Mouse (Mus musculus): Measurements from ENCODE around the gene Maml2.

Maml2 gene

GRCm38 (mm10) chr9:13311094-13311493, 13.3 kb downstream of the Maml2 start:
- DNase-seq: no peak

GRCm38 (mm10) chr9:13313923-13314322, 16.2 kb downstream of the Maml2 start:
- DNase-seq: no peak

DNA sequence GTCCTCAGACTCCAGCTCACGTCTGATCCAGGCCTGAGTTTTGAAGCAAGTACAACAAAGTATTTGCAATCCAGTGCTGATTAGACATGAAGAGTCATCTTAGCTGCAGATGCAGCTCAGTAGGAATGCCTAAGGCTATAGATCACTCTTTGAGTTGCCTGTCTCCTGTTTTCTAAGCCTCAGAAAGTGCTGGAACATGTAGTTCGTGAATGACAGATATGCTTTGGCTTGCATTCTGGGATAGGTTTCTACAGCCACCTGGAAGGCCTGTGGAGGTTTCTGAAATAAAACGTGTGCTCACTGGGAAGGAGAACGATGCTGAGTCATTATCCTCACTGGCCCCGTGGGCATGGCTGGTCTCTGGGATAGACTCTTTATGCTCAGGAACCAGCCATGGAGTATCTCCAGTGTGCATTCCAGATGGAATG, 16.8 kb downstream of the Maml2 start:
- DNase-seq: no peak

DNA sequence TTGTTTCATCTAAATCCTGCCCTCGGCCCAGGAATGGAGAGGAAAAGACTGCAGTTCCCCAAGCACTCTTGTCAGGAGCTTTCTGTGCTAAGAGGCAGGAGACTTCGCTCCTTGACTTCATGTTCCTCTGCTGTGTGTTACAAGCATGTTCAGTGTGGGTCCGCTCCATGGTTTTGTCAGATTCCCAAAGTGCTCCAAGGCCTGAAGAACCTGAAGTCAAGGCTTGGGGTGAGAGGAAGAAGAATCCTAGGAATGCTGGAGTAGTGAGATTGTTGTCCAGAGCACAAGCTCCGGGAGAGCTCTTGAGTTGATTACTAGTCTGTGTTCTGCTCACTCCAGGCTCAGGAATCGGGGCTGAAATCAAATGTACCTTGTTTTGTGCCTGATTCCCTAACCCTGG, 17.6 kb downstream of the Maml2 start:
- no peak for DNase-seq

DNA sequence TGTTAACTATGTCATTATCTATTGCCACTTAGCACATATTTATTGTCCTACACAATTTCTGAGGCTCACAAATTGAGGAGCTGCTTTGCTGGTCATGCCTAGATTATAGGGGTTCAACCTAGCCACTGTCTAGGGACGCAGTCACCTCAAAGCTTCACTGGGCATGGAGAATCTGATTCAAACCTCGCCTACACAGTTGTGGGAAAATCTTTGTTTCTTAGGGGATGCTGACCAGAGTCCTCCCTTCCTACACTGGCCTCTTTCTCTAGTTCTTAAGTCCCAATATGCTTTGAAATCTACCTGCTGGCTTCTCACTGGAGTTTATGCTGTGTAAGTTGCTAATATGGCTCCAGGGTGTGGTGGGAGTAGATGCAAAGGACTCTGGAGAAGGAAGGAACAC, 21.8 kb downstream of the Maml2 start:
- no peak for DNase-seq

DNA sequence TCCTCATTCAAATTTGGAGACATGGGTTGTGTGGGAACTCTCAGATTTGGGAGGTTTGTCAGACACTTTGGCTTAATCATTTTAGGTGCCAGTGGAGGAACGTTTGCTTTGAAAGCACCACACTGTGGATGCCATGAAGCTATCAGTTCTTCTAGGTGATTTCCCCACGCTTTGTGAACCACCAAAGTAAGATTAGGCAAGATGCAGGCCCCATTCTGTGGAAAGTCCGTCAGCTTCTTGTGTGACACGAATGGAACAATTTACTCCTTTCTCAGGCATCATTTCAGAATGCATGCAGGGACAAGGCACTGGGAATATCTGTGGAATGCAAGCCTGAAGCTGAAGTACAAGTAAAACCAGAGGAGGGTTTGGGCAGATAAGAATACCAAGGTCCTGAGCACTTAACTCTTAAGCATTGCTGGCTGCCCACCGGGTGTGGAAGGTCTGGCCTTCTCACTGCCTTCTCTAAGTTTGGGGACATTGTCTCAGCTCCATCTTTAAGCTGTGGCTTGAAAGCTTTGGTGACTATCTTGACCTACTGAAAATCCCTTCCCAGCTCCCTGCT, 23.1 kb downstream of the Maml2 start:
- no peak for DNase-seq

DNA sequence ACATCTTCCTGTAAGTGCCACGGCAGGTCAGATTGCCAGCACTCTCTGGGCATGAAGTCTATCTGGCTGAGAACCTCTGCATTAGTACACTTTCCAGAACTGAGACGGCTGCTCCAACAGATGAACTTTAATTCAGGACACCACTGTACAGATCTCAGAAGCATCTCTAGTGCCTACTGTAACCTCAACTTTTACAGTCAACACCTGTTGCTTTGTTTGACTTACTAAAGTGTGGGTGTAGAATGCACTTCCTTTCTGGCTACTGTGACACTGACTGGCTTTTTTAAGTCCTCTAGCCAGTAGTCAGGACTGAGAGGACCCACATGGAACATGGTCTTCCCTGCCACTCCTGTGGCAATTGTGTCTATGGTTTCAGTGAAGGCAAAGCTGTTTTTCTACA, 25.3 kb downstream of the Maml2 start:
- no peak for DNase-seq

DNA sequence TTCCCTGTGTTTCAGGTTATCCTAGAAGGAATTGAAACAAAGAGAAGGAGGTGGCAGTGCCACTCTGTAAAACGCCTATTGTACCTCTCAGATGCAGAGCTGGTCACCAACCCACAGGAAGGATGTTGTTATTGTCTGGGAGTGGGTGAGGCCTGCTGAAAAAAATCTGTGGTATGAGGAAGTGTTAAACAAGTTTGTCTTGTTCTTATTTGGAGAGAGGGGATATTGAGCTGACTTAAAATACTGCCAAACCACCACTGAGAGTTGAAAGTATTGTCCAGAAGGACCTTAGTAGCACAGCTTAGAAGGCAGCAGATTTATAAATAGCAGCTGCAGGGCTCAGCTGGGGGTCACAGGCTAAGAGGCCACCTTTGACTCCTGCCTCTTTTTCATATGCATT, 25.9 kb downstream of the Maml2 start:
- no peak for DNase-seq

DNA sequence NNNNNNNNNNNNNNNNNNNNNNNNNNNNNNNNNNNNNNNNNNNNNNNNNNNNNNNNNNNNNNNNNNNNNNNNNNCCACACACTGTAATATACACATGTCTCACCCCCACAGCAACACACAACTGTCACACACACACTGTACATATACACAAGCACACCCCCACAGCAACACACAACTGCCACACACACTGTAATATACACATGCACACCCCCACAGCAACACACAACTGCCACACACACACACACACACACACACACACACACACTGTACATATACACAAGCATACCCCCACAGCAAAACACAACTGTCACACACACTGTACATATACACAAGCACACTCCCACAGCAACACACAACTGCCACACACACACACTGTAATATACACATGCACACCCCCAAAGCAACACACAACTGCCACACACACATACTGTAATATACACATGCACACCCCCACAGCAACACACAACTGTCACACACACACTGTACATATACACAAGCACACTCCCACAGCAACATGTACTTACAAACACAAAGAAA, 116.5 kb downstream of the Maml2 start:
- no peak for DNase-seq

GRCm38 (mm10) chr9:13425031-13425940, 127.5 kb downstream of the Maml2 start:
- DNase-seq: peak; percentile 24 to 37

- no peak for DNase-seq
These were observed 131.8 kb downstream of the Maml2 start for GRCm38 (mm10) chr9:13429477-13430125.

DNA sequence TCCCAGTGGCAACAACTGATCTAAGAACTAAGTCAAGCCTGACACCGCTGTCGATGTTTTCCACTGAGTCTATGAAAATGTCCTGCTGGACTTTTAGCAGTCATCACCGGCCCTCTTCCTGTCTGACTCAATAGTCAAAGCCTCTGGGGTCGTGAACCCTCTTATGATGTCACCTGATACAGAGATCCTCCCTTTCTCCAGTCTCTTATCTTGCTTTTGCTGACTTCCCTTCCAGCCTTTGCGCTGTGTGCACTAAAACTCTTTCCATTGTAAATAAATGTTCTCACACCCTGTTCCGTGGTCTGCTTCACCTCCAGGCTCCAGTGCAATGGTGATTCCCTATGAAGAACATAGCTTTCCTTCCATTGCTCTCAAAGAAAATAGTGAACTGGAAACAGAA, 132.5 kb downstream of the Maml2 start:
- DNase-seq: no peak

GRCm38 (mm10) chr9:13430744-13431143, 133.0 kb downstream of the Maml2 start:
- no peak for DNase-seq

DNA sequence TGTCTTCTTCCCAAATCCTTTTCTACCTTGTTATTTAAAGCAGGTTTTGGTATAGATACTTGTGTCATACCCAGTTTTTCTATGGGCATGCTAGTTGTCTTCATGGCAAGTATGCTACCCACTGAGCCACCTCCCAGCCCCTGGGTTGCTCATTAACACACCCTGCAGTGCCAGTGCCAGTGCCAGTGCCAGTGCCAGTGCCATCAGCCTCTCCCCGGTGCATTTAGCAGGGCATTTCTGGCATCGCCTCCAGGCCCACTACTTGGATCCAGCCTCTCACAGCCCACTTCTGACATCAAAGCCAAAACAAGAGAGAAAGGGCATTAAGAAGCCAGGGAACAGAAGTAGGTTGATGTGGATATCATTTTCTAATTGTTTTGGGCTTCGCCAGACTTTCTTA, 133.9 kb downstream of the Maml2 start:
- DNase-seq: peak in 1 of 2 experiments; percentile 21

- no peak for DNase-seq
These were observed 135.8 kb downstream of the Maml2 start for GRCm38 (mm10) chr9:13433501-13434090.

DNA sequence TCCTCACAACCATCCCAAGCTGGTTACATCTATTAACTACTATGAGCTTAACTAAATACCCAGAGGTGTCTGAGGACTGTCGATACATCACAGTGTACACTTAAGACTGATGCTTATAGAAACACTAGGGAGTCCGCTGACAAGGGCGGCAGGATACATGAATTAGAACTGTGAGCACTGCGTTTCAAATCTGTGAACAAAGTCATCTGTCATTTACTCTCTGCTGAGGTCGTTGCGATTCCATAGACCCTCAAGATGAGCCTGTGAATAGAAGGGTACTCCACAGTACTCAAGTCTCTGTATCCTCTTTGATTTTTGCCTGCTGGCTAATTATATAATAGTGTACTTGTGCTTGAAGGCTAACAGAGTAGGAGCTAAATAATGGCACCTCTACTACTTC, 143.2 kb downstream of the Maml2 start:
- no peak for DNase-seq

DNA sequence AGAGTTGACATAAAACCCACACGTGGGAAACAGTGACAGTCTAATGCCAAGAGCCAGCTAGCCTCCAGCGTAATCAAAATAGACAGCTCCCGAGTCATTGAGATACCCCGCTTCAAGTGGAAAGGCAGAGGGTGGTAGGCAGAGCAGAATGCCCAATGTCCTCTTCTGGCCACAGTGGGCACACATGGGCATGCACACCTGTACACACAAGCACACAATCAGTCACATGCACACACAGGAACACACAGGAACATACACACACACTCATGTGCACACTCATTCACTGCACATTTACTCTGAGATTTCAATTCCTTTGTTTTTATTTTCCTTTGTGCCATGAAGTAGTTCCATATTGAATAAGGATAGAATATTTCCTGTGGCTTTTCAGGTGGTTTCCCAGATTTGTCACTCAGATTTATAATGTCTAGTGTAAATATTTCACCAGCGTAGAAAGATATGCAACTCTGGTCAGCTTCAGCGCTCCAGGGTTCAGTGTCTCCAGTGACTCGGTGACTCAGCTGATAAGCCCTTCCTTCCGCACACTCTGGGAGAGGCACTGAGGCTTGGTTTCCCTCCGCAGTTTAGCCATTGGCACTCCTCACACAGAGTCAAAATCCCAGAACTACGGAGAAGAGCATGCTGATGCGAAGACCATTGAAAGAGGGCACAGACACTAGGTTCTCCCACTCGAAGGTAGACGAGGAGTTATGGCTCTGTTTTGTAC, 144.4 kb downstream of the Maml2 start:
- no peak for DNase-seq

GRCm38 (mm10) chr9:13443484-13444211, 145.9 kb downstream of the Maml2 start:
- DNase-seq: no peak

- DNase-seq: no peak
These were observed 148.5 kb downstream of the Maml2 start for GRCm38 (mm10) chr9:13446236-13446635.

DNA sequence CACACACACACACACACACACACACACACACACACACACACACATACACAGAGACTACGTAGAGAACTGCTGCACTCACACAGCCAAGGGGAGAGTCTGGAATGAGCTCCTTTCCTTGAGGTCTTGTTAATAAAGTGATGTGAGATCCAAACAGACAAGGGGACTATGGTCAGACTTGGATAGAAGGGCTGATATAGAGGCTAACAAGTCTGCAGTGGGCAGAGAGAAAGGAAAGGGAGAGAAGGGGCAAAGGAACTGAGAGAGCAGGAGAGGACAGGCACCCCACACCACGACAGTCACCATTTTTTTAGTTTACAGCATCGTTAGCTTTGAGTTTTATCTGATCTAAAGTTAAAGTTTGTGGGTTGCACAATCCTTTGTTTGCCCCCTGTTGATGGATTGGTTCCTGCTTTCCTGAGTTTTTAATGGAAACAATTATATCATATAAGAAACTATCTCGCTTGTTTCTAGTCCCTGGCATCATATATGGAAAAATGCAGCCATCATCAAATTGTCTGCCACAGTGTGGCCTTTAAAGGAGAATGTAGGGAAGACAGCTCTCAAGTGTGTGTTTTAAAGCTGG, 149.0 kb downstream of the Maml2 start, which contains the start of gene Gm17571:
Gm17571 (minus strand) TSS at position 51 of the 583 bp plus-strand sequence.
- DNase-seq: no peak

DNA sequence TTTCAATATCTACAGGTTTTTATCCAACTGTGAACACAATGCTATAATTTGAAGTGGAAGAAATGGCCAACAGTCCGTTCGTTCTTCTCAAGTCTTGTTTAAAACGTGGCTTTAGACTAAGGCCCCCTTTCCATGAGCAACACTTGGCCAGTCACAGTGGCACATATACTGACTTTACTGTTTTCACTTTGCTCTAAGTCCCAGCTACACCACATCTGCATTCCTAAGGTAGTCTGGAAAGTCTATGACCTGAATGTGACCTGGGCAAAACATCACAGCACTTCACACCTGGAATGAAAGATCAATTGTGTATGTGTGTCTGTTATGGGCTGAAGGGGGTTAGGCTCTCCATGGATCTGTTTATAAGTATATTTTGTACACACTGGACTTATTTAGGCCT, 151.0 kb downstream of the Maml2 start:
- no peak for DNase-seq
